Mouse (Mus musculus) forebrain, embryonic 11.5 days (tissue): ENCODE data around the gene Snapc2. TPM values are rescaled to one million over a fixed set of nuclear protein-coding genes. Genes with fewer than 3 reads are reported as not detected.

Experiments used
- ATAC-seq: fragments of 200-750 bp; cut with Nextera tagmentation; replicated peaks from 2 replicates; pipeline ENCODE4 v1.8.0; 2017; ENCODE audit warnings: moderate TSS enrichment; ENCODE audit not compliant: low FRiP score
- DNase-seq: peaks from one replicate; pipeline ENCODE4 v3.0.0-alpha.2; 2017; ENCODE audit warnings: low spot score
- H3K27ac ChIP-seq: fragments of 300-500 bp; sonication (generic); 2 replicates; pipeline ENCODE4 v1.5.1; 2014; ENCODE audit warnings: low read depth, low read length
- H3K27me3 ChIP-seq: fragments of 300-500 bp; sonication (generic); 2 replicates; pipeline ENCODE4 v1.6.1; 2014; ENCODE audit warnings: mild to moderate bottlenecking, low read length, mixed read lengths; ENCODE audit not compliant: control insufficient read depth, insufficient read depth
- H3K36me3 ChIP-seq: fragments of 300-500 bp; sonication (generic); 2 replicates; pipeline ENCODE4 v1.6.1; 2014; ENCODE audit warnings: mild to moderate bottlenecking, low read length, moderate library complexity, mixed read lengths; ENCODE audit not compliant: control insufficient read depth, insufficient read depth
- H3K4me1 ChIP-seq: fragments of 300-500 bp; sonication (generic); replicated peaks from 2 replicates; pipeline ENCODE4 v1.6.1; 2014; ENCODE audit warnings: low read length, mixed read lengths; ENCODE audit not compliant: control insufficient read depth, insufficient read depth
- H3K4me2 ChIP-seq: fragments of 300-500 bp; sonication (generic); 2 replicates; pipeline ENCODE4 v1.6.1; 2014; ENCODE audit warnings: low read depth, mild to moderate bottlenecking, low read length, moderate library complexity, mixed read lengths; ENCODE audit not compliant: severe bottlenecking
- H3K4me3 ChIP-seq: fragments of 300-500 bp; sonication (generic); 2 replicates; pipeline ENCODE4 v1.5.1; 2014; ENCODE audit warnings: low read depth, low read length
- H3K9ac ChIP-seq: fragments of 300-500 bp; sonication (generic); 2 replicates; pipeline ENCODE4 v1.6.1; 2014; ENCODE audit warnings: low read length
- H3K9me3 ChIP-seq: fragments of 300-500 bp; sonication (generic); 2 replicates; pipeline ENCODE4 v1.6.1; 2016; ENCODE audit warnings: low read length, mixed read lengths; ENCODE audit not compliant: control insufficient read depth
- WGBS: fragments of 180-500 bp; shearing (Covaris S2); extraction: QIAGEN DNeasy Blood & Tissue Kit; methylation state at CpG from one replicate; pipeline ENCODE4 v1.1.7; 2014; 5-methylcytosine and 5-hydroxymethylcytosine counted together
- polyA plus RNA-seq: library from polyadenylated mRNA; unstranded; fragments of >200 nt; fragmentation: Nextera tagmentation; extraction: Ambion mirVana; gene quantifications from 2 replicates; pipeline ENCODE4 v1.2.1, GENCODE M21; 2014

Snapc2 gene
- polyA plus RNA-seq, 1 experiment from 2014 or later: 64.4 TPM

DNA sequence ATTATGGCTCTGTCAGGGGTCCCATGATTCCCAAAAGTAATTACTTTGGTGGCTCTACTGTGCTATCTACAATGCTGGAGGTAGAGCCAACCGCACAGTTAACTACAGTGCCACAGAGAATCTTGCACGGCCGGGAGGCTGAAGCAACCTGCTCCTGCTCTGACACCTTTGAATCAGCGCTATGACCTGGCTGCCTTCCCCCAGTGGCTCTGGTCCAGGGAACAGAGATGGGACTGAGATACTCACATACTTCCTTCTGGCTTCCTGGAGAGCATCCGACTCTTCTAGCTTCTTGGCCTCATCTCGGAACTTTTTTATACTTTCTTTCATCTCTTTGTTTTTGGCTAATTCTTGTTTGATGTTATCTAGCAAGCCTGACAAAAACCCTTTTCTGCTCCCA is 16.7 kb downstream of the Snapc2 start:
- WGBS: 96% methylated on average over 6 of the region's 6 CpGs
- H3K27me3 ChIP-seq: no peaks in the 10 kb centered on the region
- ATAC-seq (no peak), DNase-seq (no peak)
- no peak overlapping the region for H3K4me2 ChIP-seq
- H3K9me3 ChIP-seq: no peaks in the 10 kb centered on the region
- peaks cover 13% of the 10 kb centered on the region for H3K36me3 ChIP-seq
- H3K4me3 ChIP-seq: no peak overlapping the region
- no peaks in the 10 kb centered on the region for H3K4me1 ChIP-seq
- H3K27ac ChIP-seq: no peak overlapping the region
- no peak overlapping the region for H3K9ac ChIP-seq

DNA sequence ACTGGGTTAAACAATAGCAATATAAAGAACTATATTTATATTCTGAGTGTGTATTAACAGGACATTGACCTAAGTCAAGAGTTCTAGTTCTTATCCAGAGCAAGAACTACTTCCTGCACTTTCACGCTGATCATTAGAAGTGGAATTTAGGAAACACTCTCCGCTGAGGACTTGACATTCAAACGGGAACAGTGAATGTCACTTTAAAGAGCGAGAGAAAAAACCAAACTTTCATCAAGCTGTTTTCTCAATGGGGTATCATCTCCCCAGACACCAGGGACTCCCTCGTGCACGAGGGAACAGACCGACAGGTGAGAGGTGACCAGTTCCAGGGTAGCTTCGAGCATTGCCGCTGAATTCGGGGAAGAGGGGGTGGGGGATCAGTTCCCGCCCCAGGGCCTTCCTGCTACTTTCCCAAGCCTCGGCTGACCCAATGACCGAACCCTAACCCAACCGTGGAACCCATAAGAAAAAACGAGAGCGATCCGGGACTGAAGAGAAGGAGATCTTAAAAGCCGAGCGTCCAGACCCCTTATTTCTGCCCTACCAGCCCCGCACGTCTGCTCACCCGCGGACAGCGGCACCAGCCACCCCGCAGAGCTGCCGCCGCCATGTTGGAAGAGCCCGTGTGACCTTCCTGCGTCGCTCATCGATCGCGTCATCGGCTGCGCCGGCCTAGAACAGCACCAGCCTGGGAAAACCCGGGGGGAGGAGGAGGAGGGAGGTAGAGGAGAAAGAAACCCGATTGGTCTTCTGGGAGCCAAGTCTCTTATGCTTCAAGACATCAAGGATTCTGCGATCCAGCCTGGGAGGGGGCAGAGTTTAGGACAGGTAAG is 22.6 kb downstream of the Snapc2 start, which contains the start of gene Timm44:
Timm44 (minus strand) TSS at position 639 of the 836 bp plus-strand sequence.
- Histone ChIP-seq H3K9ac (peak within 1 kb of the TSS; percentile 83), H3K4me1 (0 out of 2 replicates have a peak, but pooled peaks cover 2% of the 10 kb centered on the region), H3K9me3 (no peaks in the 10 kb centered on the region), H3K36me3 (no peaks in the 10 kb centered on the region; the same call in 1 of the 2 replicates), H3K27me3 (no peaks in the 10 kb centered on the region), H3K27ac (no peak within 1 kb of the TSS), H3K4me2 (peak within 1 kb of the TSS; percentile 60), H3K4me3 (peak within 1 kb of the TSS; percentile 78)
- WGBS: under 1% methylated on average over 39 of the region's 39 CpGs
- peak; percentile 97 for DNase-seq
- peak; percentile 98 for ATAC-seq

DNA sequence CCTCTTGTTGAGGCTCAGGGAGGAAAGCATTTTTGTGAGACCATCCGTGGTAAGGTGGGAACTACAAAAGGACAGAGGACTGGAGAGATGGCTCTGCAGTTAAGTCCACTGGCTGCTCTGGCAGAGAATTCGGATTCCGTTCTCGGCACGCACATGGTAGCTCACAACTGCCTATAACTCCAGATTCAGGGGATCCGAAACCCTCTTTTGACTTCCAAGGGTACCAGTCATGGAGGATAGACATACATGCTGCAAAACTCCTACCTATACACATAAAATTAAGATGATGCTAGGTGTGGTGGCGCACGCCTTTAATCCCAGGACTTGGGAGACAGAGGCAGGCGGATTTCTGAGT is 23.2 kb downstream of the Snapc2 start:
- no peaks in the 10 kb centered on the region; the same call in 1 of the 2 replicates for H3K36me3 ChIP-seq
- H3K4me1 ChIP-seq: 0 out of 2 replicates have a peak, but pooled peaks cover 2% of the 10 kb centered on the region
- 33% methylated on average over 9 of the region's 9 CpGs for WGBS
- DNase-seq (no peak), ATAC-seq (no peak)
- H3K27ac ChIP-seq: no peak overlapping the region
- no peaks in the 10 kb centered on the region for H3K9me3 ChIP-seq
- H3K27me3 ChIP-seq: no peaks in the 10 kb centered on the region
- peak overlapping the region; percentile 78 for H3K4me3 ChIP-seq
- H3K4me2 ChIP-seq: peak overlapping the region; percentile 60
- H3K9ac ChIP-seq: peak overlapping the region; percentile 83

DNA sequence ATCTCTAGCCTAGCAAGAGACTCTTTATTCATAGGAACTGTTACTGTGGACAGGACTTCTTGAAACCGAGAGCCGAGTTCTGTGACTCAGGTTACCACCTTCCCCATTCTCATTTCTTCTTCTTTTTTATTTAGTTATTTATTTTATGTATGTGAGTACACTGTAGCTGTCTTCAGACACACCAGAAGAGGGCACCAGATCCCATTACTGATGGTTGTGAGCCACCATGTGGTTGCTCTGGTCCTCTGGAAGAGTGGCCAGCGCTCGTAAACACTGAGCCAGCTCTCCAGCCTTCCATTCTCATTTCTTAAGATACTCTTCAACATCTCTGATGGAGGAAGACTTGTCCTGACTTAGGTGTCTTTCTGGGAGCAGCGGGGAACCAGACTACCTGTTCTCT is 39.9 kb downstream of the Snapc2 start:
- no peak for DNase-seq
- Histone ChIP-seq H3K4me1 (no peaks in the 10 kb centered on the region), H3K36me3 (peaks cover 11% of the 10 kb centered on the region; the same call in 1 of the 2 replicates), H3K27ac (no peak overlapping the region), H3K9ac (no peak overlapping the region), H3K4me2 (no peak overlapping the region), H3K9me3 (no peaks in the 10 kb centered on the region), H3K27me3 (no peaks in the 10 kb centered on the region), H3K4me3 (no peak overlapping the region)
- no peak for ATAC-seq
- 92% methylated on average over 5 of the region's 5 CpGs for WGBS

DNA sequence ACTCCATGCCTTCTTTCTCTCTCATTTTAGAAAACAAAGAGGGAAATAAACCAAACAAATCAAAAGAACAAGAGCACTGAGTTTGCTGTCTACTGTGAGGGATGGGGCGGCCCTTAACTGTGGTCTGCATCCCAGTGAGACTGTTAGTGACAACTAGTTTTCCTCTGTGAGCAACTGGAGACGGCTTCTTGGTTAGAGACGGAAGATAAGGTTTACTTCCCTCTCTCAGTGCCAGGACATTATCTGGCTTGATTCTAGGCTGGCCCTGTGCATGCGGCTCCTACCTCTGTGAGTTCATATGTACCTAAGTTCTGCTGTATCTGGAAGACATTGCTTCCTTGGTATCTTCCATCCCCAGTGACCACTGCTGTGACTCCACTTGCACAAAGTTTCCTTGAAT is 44.9 kb downstream of the Snapc2 start:
- Histone ChIP-seq H3K36me3 (peaks cover 16% of the 10 kb centered on the region; the same call in 1 of the 2 replicates), H3K4me3 (no peak overlapping the region), H3K9ac (no peak overlapping the region), H3K27me3 (no peaks in the 10 kb centered on the region), H3K4me1 (no peaks in the 10 kb centered on the region), H3K9me3 (no peaks in the 10 kb centered on the region), H3K27ac (no peak overlapping the region), H3K4me2 (no peak overlapping the region)
- ATAC-seq (no peak), DNase-seq (peak; percentile 22)
- 93% methylated on average over 4 of the region's 4 CpGs for WGBS

DNA sequence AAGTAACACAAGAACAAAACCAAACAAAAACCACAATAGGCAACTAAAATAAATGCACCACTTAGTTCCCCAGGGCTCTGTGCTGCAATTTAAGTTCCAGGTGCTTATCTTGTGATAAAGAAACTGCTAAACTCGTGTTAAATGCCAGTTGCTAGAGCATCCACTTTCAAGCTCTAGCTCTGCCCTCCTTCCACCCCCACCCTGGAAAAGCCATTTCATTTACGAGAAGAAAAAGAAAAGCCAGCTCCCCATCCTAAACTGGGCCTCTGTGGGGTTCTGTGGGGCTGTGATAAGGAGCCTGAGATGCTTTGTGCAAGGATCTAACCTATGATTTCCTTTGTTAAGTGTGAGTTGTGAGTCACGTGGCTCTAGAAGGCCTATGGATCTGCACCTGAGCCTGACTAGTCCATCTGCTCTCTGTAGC is 51.3 kb downstream of the Snapc2 start:
- no peak overlapping the region for H3K4me3 ChIP-seq
- H3K4me2 ChIP-seq: no peak overlapping the region
- ATAC-seq: no peak
- no peaks in the 10 kb centered on the region for H3K27me3 ChIP-seq
- WGBS: 82% methylated on average over 3 of the region's 3 CpGs
- peak; percentile 2 for DNase-seq
- H3K27ac ChIP-seq: no peak overlapping the region
- H3K36me3 ChIP-seq: peaks cover 21% of the 10 kb centered on the region; the same call in 1 of the 2 replicates
- no peaks in the 10 kb centered on the region for H3K4me1 ChIP-seq
- H3K9ac ChIP-seq: no peak overlapping the region
- no peaks in the 10 kb centered on the region for H3K9me3 ChIP-seq

Other genes with a start within 250 kb of the Snapc2 start
- not detected in 2 replicates for gene Cd209f, start 147.2 kb upstream of the Snapc2 start, polyA plus RNA-seq
- not detected in 2 replicates for gene Cd209g, start 119.0 kb upstream of the Snapc2 start, polyA plus RNA-seq
- 32.6 and 32.8 TPM in 2 replicates for gene Evi5l, start 86.5 kb upstream of the Snapc2 start, polyA plus RNA-seq
- gene Prr36, start 35.6 kb upstream of the Snapc2 start, polyA plus RNA-seq: 42.8 and 47.3 TPM in 2 replicates
- gene Lrrc8e, start 26.3 kb upstream of the Snapc2 start, polyA plus RNA-seq: 0.20 and 0.21 TPM in 2 replicates
- 14.1 and 19.5 TPM in 2 replicates for gene Map2k7, start 14.3 kb upstream of the Snapc2 start, polyA plus RNA-seq
- gene Gm49320, start 14.2 kb upstream of the Snapc2 start, polyA plus RNA-seq: 0.88 and 0.90 TPM in 2 replicates
- 3.3 and 4.0 TPM in 2 replicates for gene Tgfbr3l, start 4.9 kb upstream of the Snapc2 start, polyA plus RNA-seq
- gene Ctxn1, start 6.2 kb downstream of the Snapc2 start, polyA plus RNA-seq: 153 and 167 TPM in 2 replicates
- 67.0 and 75.3 TPM in 2 replicates for gene Timm44, start 22.8 kb downstream of the Snapc2 start, polyA plus RNA-seq
- 23.7 and 24.6 TPM in 2 replicates for gene Ccl25, start 72.1 kb downstream of the Snapc2 start, polyA plus RNA-seq
- gene Elavl1, start 72.3 kb downstream of the Snapc2 start, polyA plus RNA-seq: 371 and 394 TPM in 2 replicates
- gene Cers4, start 239.9 kb downstream of the Snapc2 start, polyA plus RNA-seq: 17.0 and 22.6 TPM in 2 replicates